Mouse (Mus musculus): ENCODE results near the gene Ier5. TPM values are rescaled to one million over a fixed set of nuclear protein-coding genes. Genes with fewer than 3 reads are reported as not detected.

Ier5 gene
- total RNA-seq, 2 experiments from 2014 or later: 26.5 to 30.6 TPM

DNA sequence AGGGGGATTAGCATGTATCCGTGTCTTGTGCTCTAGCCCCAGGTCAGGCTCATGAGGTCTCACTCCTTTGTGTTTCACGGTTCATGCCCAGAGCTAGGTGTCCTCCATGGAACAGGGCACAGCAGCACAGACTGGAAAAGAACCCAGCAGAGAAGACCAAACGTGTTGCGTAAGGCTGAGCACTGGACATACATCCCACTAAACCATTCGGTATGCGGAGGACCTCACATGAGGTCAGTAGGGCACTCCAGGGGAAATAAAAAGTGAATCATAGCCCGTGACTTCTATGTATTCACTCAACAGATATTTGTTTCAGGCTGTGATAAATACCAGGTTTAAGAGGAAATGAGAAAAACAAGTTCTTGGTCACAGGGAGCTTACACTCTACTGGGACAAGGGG, 23.6 kb downstream of the Ier5 start:
- no peak for DNase-seq

- DNase-seq: no peak
These were observed 24.6 kb downstream of the Ier5 start for GRCm38 (mm10) chr1:155074856-155075255.

GRCm38 (mm10) chr1:155073905-155074304, 25.5 kb downstream of the Ier5 start:
- no peak for DNase-seq

GRCm38 (mm10) chr1:155073133-155073532, 26.3 kb downstream of the Ier5 start:
- DNase-seq: no peak

DNA sequence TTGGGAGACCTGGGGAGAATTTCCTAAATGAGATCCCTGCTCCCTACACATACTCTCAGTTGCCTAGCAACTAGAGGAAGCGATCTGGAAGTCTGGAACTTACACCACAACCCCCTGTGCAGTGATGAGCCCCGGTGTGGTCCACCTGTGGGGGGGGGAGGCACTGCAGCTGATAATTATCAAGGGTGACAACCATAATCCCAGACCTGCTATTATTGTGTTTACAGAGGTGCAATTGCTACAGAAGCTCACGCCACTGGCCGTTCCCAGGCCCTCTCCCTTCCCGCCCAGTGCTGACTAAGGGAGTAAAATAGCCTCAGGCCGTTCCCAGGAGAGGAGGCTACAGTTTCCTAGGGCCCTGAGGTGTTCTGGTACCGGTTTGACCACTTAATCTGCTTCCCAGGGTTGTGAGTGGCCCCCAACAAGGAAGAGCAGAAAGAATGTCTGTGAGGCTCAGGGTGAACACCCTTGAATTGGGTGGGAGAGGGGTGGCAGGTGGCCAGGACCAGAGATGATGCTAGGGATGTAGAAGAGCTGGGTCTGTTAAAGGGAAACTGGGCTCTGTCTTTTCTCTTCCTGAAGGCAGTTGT, 28.1 kb downstream of the Ier5 start:
- no peak for DNase-seq

DNA sequence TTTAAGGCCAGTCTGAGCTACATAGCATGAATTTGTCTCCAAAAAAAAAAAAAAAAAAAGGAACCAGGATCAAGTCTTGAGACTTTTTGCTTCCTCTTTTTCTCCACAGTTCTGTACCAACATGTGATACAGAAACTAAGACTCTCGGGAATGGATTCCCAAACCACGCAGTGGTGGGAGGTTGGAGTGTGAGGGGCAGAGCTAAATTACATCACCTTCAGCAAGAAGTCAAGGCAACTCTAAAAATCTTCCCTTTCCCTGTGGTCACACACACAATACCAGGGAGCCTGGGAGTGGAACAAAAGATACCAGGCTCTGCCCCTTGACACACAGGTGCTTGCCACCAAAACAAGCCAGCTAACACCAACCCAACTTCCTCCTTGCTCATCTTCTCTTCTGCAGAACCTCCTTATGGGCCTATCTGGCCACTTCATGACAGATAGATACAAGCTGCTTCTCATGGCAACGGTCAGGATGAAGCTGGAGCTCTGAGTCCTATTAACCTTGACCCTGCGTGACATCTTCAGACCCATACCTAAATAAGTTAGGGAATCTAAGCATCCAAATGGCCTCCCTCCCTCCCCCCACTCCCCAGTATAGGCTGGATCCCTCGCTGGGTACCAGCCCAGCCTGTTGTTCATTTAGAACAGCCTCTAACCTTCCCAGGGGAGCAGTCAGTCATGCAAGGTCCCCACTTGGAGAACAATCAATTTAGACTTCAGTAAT, 28.7 kb downstream of the Ier5 start:
- no peak for DNase-seq

GRCm38 (mm10) chr1:155069696-155070095, 29.7 kb downstream of the Ier5 start:
- no peak for DNase-seq

- DNase-seq: no peak
These were observed 33.2 kb downstream of the Ier5 start for GRCm38 (mm10) chr1:155066196-155066595.

DNA sequence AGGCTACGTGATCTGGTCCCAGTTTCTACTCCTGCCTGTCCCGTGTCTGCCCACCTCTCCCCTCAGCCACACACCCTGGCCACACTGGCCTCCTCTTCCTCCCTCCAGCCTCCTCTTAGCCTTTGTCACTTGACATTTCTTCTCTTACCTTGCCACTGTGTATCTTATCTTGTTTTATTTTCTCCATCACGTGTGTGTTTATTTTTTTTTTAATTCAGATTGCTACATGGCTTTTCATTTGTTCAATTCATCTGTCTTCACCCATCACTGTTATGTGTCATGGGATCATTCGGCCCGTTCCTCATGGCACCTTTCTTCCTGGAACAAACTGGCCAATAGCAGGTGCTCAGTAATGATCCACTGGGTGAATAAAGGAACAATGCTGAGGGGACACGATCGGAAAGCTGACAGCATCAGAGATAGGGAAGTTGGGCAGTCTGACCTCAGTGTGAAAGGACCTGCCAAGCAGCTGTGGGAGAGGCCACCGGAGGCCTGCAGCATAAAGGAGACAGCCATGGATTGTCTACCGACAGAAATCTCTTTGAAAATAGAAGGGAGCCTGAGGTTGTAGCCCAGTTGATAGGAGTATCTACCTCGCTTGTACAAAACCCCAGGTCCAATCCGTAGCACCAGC, 34.3 kb downstream of the Ier5 start:
- DNase-seq: no peak

DNA sequence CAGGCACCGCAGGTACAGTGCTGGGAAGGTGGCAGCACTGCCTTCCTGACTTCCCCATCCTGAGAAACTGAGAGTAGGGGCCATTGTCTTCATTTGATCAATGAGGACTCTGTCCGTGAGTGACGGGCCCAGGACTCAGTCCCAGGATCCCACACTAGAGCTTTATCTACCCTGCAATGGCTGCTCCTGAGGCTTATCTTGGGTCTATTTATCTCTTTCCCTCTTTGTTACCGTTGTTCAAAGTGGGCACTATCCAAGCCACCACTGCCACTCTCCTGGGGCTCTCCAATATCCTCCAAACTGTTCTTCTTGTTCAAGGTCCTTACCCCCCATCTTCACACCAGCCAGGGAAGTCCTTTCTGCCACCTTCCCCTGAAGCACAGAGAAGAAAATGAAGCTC, 34.8 kb downstream of the Ier5 start:
- DNase-seq: no peak

DNA sequence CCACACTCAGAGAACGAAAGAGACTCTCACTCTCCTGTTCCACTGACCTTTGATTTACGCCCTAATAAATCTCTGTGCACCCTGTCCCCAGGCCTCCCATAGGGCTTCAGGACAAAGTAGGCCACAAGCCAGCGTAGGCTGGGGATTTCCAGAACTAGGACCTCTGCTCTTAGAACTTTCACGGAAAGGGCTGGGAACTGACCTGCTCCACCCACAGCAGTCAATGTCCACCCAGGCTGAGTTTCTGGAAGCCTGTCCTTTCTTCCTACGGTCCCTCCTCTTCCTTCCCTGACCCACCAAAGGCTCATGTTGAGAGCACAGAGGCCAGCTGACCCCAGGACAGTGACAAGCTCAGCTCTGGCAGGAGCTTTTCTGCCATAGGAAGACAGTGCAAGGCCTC, 35.3 kb downstream of the Ier5 start:
- no peak for DNase-seq

DNA sequence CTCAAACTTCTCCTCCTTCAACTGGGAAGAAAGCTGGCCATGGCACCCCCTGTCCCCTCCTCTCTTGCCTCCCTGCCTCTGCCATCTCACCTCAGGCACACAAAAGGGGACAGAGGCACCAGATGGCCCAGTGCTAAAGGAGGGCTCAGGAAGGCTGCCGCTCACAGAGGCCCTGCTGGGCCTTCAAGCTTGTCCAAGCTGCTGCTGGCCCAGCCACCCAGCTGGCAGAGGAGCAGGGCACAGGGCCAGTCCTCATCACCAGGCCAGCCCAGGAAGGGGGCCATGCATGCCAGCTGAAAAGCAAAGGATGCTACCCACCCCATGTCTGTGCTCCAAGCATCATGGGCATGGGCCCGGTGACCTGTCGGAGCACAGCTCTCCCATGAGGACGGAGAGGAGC, 36.5 kb downstream of the Ier5 start:
- peak in 1 of 2 experiments; percentile 51 for DNase-seq

- no peak for DNase-seq
These were observed 37.4 kb downstream of the Ier5 start for GRCm38 (mm10) chr1:155062057-155062456.

DNA sequence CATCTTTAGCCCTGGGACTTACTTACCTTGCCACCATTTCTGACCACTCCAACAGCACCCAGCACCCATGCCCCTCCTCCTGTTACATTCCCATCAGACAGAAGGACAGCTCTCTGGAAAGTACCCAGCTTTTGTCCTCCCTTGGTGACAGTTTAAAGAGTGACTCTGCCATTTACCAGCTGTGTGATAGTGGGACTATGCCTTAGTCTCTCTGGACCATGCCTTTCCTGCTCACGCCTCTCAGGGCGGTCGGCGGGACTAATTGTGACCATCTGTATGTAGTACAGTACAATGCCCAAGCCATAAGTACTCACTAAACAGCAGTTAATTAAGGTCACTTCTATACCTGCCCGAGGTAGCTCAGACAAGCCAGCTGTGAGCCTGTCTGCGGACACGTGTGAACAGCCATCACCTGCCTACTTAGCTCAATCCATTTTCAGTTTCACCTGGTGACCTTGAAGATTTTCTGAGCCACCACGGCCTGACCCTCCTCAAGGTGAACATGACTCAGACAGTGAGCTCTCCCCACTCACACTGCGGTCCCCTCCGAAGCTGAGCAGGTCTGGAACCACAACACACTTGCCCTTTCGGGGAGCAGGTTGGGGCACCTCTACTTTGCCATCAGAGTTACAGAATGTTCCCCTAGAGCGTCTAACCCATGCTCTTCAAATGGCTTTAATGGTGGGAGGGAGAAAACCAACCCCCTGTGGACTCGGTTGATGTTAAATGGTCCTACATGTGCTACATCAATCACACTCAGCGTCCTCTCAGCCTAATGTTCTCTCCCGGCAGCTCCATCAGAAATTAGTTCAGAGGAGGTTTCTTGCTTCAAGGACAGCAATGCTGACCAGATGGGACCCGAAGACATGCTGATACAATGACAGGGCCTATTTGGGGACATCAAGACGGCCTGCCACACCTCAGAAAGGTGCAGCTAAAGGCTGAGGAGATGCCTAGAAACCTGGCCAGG, 38.3 kb downstream of the Ier5 start:
- no peak for DNase-seq

GRCm38 (mm10) chr1:155060261-155060660, 39.2 kb downstream of the Ier5 start:
- DNase-seq: no peak

- no peak for DNase-seq
These were observed 39.9 kb downstream of the Ier5 start for GRCm38 (mm10) chr1:155059505-155059904.

DNA sequence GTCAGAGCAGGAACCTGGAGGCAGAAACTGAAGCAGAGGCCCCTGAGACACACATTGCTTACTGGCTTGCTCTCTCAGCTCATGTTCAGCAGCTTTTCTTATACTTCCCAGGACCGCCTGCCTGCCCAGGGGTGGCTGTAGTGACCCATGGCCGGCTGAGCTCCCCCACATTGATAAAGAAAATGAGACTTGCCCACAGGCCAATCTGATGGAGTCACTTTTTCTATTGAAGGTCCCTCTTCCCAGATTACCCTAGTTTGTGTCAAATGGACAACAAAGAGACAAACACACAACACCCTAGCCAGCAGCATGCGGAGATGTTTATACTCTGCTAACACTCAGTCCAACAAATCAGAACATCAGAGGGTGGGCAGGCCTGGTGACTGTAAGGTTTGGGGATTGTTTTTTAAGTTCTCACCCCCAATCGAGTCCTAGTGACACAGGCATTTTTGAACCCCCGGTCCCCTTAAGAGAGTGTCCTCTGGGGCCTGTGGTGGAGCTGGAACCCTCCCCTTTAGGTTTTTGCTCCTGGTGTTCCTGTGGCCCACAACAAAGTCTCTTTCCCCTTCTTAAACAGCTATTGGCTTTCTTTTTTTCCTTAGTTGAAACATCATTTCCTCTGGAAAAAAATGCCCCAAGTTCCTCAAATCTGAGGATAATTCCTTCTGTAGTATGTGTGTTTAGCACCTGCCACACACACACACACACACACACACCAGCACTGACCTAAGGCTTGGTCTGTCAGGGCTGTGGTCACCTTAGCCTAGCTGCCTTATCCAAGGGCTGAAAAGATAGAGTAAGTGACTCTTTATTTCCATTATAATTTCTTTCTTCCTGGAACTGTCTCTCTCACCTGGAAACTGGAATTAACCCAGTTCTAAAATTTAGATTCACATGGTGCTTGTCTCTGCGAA, 41.1 kb downstream of the Ier5 start:
- DNase-seq: no peak

DNA sequence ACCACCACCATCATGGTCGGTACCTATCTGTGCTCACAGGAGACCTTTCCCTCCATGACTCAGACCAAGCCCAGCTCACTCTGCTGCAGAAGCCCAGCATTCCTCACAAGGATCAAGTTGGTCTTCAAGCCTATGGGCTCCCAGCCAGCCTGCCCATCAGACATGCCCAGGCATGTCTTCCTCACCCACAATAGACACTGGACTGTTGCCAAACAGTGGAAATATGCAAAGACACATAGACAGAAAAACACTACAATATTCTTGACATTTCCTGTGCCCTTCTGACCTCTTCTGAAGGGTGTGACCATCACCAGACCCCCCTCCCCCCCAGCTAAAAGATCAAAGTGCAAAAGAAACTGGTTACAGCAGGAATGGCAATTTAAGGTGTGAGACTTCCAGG, 43.3 kb downstream of the Ier5 start:
- DNase-seq: no peak

DNA sequence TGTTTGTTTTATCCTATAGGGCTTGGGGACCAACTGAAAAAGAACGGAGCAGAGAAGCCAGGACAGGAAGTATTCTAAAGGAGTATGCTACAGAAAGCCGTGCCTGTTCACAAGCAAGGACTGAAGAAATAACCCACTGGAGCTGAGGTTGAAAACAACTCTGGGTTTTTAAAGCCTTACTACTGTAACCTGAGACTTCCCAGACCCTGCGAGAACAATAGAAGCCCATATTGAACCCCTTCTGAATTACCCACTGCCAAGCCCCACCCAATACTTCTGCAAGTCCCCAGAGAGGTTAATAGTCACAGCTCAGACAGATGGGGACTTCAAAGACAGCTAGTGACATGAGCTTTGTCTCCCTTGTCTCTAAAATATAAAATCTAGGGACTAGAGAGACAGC, 44.4 kb downstream of the Ier5 start:
- DNase-seq: no peak

DNA sequence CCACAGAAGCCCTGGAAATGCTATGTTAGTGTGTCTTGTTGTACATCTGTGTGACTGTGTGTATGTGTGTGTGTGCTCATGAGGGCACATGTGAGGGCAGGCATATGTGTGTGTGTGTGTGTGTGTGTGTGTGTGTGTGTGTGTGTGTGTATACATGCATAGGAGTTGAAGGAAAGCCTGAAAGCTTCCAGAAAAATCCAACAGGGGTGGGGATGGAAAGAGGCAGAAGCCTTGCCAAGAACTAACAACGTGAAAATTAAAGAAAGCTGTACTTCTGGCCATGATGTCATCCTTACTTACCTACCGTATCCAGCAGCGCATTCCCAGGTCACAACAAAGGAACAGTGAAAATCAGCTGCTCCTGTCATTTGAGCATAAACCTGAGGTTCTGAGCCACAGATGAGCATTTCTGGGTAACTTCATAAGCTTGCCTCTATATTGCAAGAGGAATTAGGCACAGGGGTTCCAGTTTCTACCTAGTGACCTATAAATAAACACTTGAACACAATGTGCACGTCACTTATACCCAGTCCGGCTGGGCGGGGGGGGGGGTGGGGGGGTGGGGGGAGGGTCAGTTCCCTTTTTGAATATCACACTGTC, 45.0 kb downstream of the Ier5 start:
- DNase-seq: no peak

- no peak for DNase-seq
These were observed 46.1 kb downstream of the Ier5 start for GRCm38 (mm10) chr1:155053296-155053695.
